Mouse (Mus musculus) kidney, adult 2 months (tissue): ENCODE measurements around the gene Gm49776. TPM values are rescaled to one million over a fixed set of nuclear protein-coding genes. Genes with fewer than 3 reads are reported as not detected.

Experiments used
- DNase-seq: peaks from one replicate; pipeline ENCODE4 v3.0.0; 2021
- H3K27ac ChIP-seq: fragments of 200-500 bp; 2 replicates; pipeline ENCODE4 v1.5.1; 2012; ENCODE audit warnings: low read depth, low read length, control low read depth, inconsistent platforms; ENCODE audit not compliant: insufficient read depth
- H3K27me3 ChIP-seq: fragments of 200-500 bp; replicated peaks from 2 replicates; pipeline ENCODE4 v1.6.1; 2012; ENCODE audit warnings: mild to moderate bottlenecking, moderate library complexity, low read length, inconsistent platforms; ENCODE audit not compliant: control insufficient read depth, insufficient read depth
- H3K36me3 ChIP-seq: fragments of 200-500 bp; 2 replicates; pipeline ENCODE4 v1.6.1; 2012; ENCODE audit warnings: mild to moderate bottlenecking, moderate library complexity, low read length, inconsistent platforms; ENCODE audit not compliant: control insufficient read depth, insufficient read depth
- H3K4me1 ChIP-seq: fragments of 200-500 bp; 2 replicates; pipeline ENCODE4 v1.6.1; 2011; ENCODE audit warnings: low read length; ENCODE audit not compliant: control insufficient read depth, insufficient read depth
- H3K4me3 ChIP-seq: fragments of 200-500 bp; 2 replicates; pipeline ENCODE4 v1.5.1; 2011; ENCODE audit warnings: mild to moderate bottlenecking, low read depth, low read length, control low read depth; ENCODE audit not compliant: insufficient read depth
- CTCF ChIP-seq: fragments of 200-500 bp; conservative IDR thresholded peaks from 2 replicates; pipeline ENCODE4 v1.5.1; 2011; ENCODE audit warnings: low read depth, mild to moderate bottlenecking, control low read depth, low read length, moderate library complexity, mixed read lengths; ENCODE audit not compliant: insufficient read depth, insufficient read length
- POLR2A ChIP-seq: fragments of 200-500 bp; IDR thresholded peaks from one replicate; pipeline ENCODE4 v1.6.1; 2011; ENCODE audit warnings: low read depth, low read length, control low read depth
- WGBS: fragments of 180-500 bp; shearing (Covaris S2); methylation state at CpG from one replicate; pipeline ENCODE4 v1.1.7; 2018; 5-methylcytosine and 5-hydroxymethylcytosine counted together
- polyA plus RNA-seq: library from polyadenylated mRNA; depleted of rRNA; stranded (reverse); fragments of >200 nt; gene quantifications from 2 replicates; pipeline ENCODE4 v1.2.3, GENCODE M21; 2012

Gene Gm49776
- polyA plus RNA-seq, 1 experiment, result not detected

GRCm38 (mm10) chr16:18248433-18249363, 9.4 kb downstream of the Gm49776 start, which contains the start of the genes Trmt2a and Ranbp1:
Trmt2a (plus strand) TSS chr16:18248679.
Ranbp1 (minus strand) TSS chr16:18248732.
- DNase-seq, result peak; percentile 99
- under 1% methylated on average over 101 of the region's 102 CpGs for WGBS
- no peaks in the 10 kb centered on the region; the same call in 1 of the 2 replicates for H3K36me3 ChIP-seq
- peak within 1 kb of the TSS; percentile 91 for H3K4me3 ChIP-seq
- no peaks in the 10 kb centered on the region for H3K27me3 ChIP-seq
- peaks cover 5% of the 10 kb centered on the region for H3K4me1 ChIP-seq
- peak within 1 kb of the TSS; percentile 67 for H3K27ac ChIP-seq
- TF ChIP-seq CTCF (no peak), POLR2A (peak; percentile 95)

- Histone ChIP-seq H3K27ac (0 out of 2 replicates have a peak overlapping the region, but pooled peaks have one; percentile 1), H3K4me3 (peak overlapping the region; percentile 91), H3K4me1 (peaks cover 5% of the 10 kb centered on the region), H3K36me3 (no peaks in the 10 kb centered on the region; the same call in 1 of the 2 replicates), H3K27me3 (no peaks in the 10 kb centered on the region)
- TF ChIP-seq POLR2A (no peak), CTCF (no peak)
- WGBS, result under 1% methylated on average over 33 of the region's 33 CpGs
- peak; percentile 16 for DNase-seq
Observed at GRCm38 (mm10) chr16:18247521-18248399, 10.4 kb downstream of the Gm49776 start.

GRCm38 (mm10) chr16:18241581-18241980, 16.5 kb downstream of the Gm49776 start:
- no peak for TF ChIP-seq POLR2A
- TF ChIP-seq CTCF, result no peak
- DNase-seq, result no peak
- 92% methylated on average over 10 of the region's 10 CpGs for WGBS

DNA sequence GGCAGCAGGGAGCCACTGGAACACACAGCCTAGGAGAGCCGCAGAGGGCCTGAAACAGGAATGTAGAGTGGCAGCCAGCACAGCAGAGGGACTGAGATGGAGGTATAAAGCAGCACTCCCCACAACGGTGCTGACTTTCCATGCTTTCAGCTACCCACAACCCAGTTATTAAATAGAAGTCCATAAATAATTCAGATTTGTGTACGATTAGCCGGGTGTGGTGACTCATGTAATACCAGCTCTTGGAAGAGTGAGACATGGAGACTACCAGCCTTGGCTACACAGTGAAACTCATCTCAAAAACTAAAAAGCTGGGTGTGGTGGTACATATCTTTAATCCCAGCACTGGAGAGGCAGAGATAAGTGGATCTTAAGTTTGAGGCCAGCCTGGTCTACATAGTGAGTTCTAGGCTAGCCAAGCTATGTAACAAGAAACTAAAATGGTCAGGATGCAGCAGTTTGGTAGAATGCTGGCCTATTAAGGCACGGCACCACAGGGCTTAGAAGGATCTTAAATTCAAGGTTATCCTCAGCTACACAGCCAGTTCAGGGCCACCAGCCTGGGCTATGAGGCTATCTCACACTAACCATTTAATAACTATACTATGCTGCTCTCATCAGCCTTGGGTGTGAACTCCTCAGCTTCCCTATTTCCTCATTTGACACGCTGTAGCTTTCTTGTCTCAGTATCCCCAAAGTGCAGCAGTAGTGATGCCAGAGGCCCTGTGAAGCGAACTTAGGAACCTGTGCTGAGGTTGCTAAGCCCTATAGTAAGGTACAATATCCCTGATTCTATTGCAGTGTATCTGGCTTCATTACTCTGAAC, 21.2 kb downstream of the Gm49776 start:
- no peaks in the 10 kb centered on the region for H3K27me3 ChIP-seq

More at GRCm38 (mm10) chr16:18241581-18241980, 16.5 kb downstream of the Gm49776 start:
- no peaks in the 10 kb centered on the region for H3K27me3 ChIP-seq
- H3K4me3 ChIP-seq, result no peak overlapping the region
- no peaks in the 10 kb centered on the region; the same call in 1 of the 2 replicates for H3K36me3 ChIP-seq
- H3K27ac ChIP-seq, result no peak overlapping the region
- no peaks in the 10 kb centered on the region for H3K4me1 ChIP-seq

DNA sequence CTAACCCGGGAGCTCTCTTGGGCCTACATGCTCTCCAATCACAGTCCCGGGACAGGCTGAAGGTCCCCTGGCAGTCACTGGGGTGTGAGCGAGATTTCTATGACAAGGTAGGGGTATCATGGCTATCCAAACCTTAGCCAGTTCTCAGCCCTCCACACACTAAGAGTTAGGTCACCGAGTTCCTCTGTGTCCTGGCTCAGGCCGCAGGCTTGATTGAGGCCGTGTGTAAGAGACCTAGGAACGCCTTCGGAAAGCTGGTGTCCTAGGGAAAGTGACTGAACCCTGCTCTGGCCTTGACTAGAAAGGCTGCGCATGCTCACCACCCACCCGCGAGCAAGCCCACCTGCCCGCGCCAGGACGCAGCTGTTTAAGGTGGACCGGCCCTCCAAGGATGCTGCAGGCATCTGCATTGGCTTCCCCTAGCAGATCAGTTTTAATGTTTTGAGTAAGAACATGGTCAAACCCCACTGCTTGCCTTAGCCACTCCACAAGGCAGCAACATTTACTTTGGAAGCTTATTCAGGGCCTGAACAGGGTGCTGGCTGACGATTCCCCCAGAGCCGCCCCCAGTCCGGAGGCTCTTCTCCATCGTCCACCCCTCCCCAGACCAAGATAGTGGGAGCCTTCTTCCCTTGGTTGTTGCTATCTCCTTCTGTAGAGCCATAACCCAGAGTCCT, 22.6 kb downstream of the Gm49776 start:
- WGBS, result 5% methylated on average over 19 of the region's 19 CpGs

More for the DNA sequence above, 21.2 kb downstream of the Gm49776 start:
- DNase-seq, result no peak
- no peak for TF ChIP-seq POLR2A
- no peak for TF ChIP-seq CTCF
- no peak overlapping the region for H3K4me3 ChIP-seq
- H3K36me3 ChIP-seq, result no peaks in the 10 kb centered on the region; the same call in 1 of the 2 replicates
- 77% methylated on average over 7 of the region's 7 CpGs for WGBS
- no peak overlapping the region for H3K27ac ChIP-seq
- H3K4me1 ChIP-seq, result peaks cover 8% of the 10 kb centered on the region; the same call in 1 of the 2 replicates

More for the DNA sequence above, 22.6 kb downstream of the Gm49776 start:
- DNase-seq, result peak; percentile 77
- Histone ChIP-seq H3K27me3 (no peaks in the 10 kb centered on the region), H3K27ac (peak overlapping the region; percentile 79), H3K36me3 (no peaks in the 10 kb centered on the region; the same call in 1 of the 2 replicates), H3K4me3 (peak overlapping the region; percentile 77), H3K4me1 (peaks cover 8% of the 10 kb centered on the region; the same call in 1 of the 2 replicates)
- no peak for TF ChIP-seq CTCF
- TF ChIP-seq POLR2A, result no peak
